Mouse (Mus musculus) intestine, embryonic 16.5 days (tissue): ENCODE measurements around the gene Ctcf. TPM values are rescaled to one million over a fixed set of nuclear protein-coding genes. Genes with fewer than 3 reads are reported as not detected.
"Not testable (repeated sequence)": the region's sequence is repeated elsewhere in the genome, so short reads cannot be mapped to it uniquely, and the experiment has no call there.

Experiments used
- ATAC-seq: fragments of 200-750 bp; cut with Nextera tagmentation; 2 replicates; pipeline ENCODE4 v1.8.0; 2017; ENCODE audit warnings: moderate TSS enrichment, moderate library complexity
- H3K27ac ChIP-seq: fragments of 300-500 bp; sonication (generic); 2 replicates; pipeline ENCODE4 v1.5.1; 2014; ENCODE audit warnings: mild to moderate bottlenecking, low read length
- H3K27me3 ChIP-seq: fragments of 300-500 bp; sonication (generic); replicated peaks from 2 replicates; pipeline ENCODE4 v1.6.1; 2014; ENCODE audit warnings: low read length, control low read depth, mixed read lengths; ENCODE audit not compliant: control insufficient read depth, insufficient read depth
- H3K36me3 ChIP-seq: fragments of 300-500 bp; sonication (generic); 2 replicates; pipeline ENCODE4 v1.6.1; 2014; ENCODE audit warnings: low read length, control low read depth; ENCODE audit not compliant: control insufficient read depth, insufficient read depth
- H3K4me1 ChIP-seq: fragments of 300-500 bp; sonication (generic); 2 replicates; pipeline ENCODE4 v1.6.1; 2014; ENCODE audit warnings: low read length, control low read depth, mixed read lengths; ENCODE audit not compliant: control insufficient read depth, insufficient read depth
- H3K4me2 ChIP-seq: fragments of 300-500 bp; sonication (generic); 2 replicates; pipeline ENCODE4 v1.6.1; 2014; ENCODE audit warnings: low read depth, low read length, control low read depth
- H3K4me3 ChIP-seq: fragments of 300-500 bp; sonication (generic); 2 replicates; pipeline ENCODE4 v1.5.1; 2014; ENCODE audit warnings: mild to moderate bottlenecking, low read length
- H3K9ac ChIP-seq: fragments of 300-500 bp; sonication (generic); 2 replicates; pipeline ENCODE4 v1.6.1; 2014; ENCODE audit warnings: low read depth, low read length
- H3K9me3 ChIP-seq: fragments of 300-500 bp; sonication (generic); 2 replicates; pipeline ENCODE4 v1.6.1; 2016; ENCODE audit warnings: low read length, control low read depth; ENCODE audit not compliant: control insufficient read depth
- WGBS: fragments of 180-500 bp; shearing (Covaris S2); extraction: QIAGEN DNeasy Blood & Tissue Kit; methylation state at CpG from one replicate; pipeline ENCODE4 v1.1.7; 2014; 5-methylcytosine and 5-hydroxymethylcytosine counted together
- polyA plus RNA-seq: library from polyadenylated mRNA; unstranded; fragments of >200 nt; fragmentation: Nextera tagmentation; extraction: Ambion mirVana; gene quantifications from 2 replicates; pipeline ENCODE4 v1.2.1, GENCODE M21; 2015

The Ctcf gene
- polyA plus RNA-seq: 73.7 and 86.4 TPM in 2 replicates

- Histone ChIP-seq H3K27ac (peak within 1 kb of the TSS; percentile 100), H3K36me3 (no peaks in the 10 kb centered on the region), H3K9ac (peak within 1 kb of the TSS; percentile 96), H3K4me3 (peak within 1 kb of the TSS; percentile 83), H3K27me3 (no peaks in the 10 kb centered on the region), H3K4me2 (peak within 1 kb of the TSS; percentile 76), H3K4me1 (peaks cover 14% of the 10 kb centered on the region), H3K9me3 (no peaks in the 10 kb centered on the region)
- peak; percentile 95 for ATAC-seq
- WGBS: under 1% methylated on average over 92 of the region's 126 CpGs
Observed at GRCm38 (mm10) chr8:105636018-105636962, at the start of gene Ctcf. Gene Ctcf (plus strand): TSS chr8:105636568.

GRCm38 (mm10) chr8:105592431-105592830 lies 43.9 kb upstream of the Ctcf start:
- ATAC-seq: no peak
- Histone ChIP-seq H3K9me3 (no peaks in the 10 kb centered on the region), H3K4me2 (no peak overlapping the region), H3K4me3 (no peak overlapping the region), H3K9ac (no peak overlapping the region), H3K36me3 (no peaks in the 10 kb centered on the region), H3K27me3 (no peaks in the 10 kb centered on the region), H3K27ac (no peak overlapping the region), H3K4me1 (peaks cover 26% of the 10 kb centered on the region)
- WGBS: 70% methylated on average over 2 of the region's 2 CpGs

- H3K4me3 ChIP-seq: peak overlapping the region; percentile 28
- no peaks in the 10 kb centered on the region for H3K27me3 ChIP-seq
- peak overlapping the region; percentile 44 for H3K4me2 ChIP-seq
- H3K9ac ChIP-seq: peak overlapping the region; percentile 51
- no peaks in the 10 kb centered on the region for H3K36me3 ChIP-seq
- ATAC-seq: peak; percentile 59; the same call in 1 of the 2 replicates
- peaks cover 26% of the 10 kb centered on the region for H3K4me1 ChIP-seq
- peak overlapping the region; percentile 82 for H3K27ac ChIP-seq
- H3K9me3 ChIP-seq: no peaks in the 10 kb centered on the region
- 8% methylated on average over 15 of the region's 15 CpGs for WGBS
Observed at GRCm38 (mm10) chr8:105593859-105594258, 42.5 kb upstream of the Ctcf start.

GRCm38 (mm10) chr8:105594451-105595242 lies 41.7 kb upstream of the Ctcf start:
- H3K4me2 ChIP-seq: peak overlapping the region; percentile 25; the same call in 1 of the 2 replicates
- WGBS: 53% methylated on average over 18 of the region's 18 CpGs
- H3K36me3 ChIP-seq: no peaks in the 10 kb centered on the region
- peak overlapping the region; percentile 28 for H3K4me3 ChIP-seq
- H3K27me3 ChIP-seq: no peaks in the 10 kb centered on the region
- H3K4me1 ChIP-seq: peaks cover 26% of the 10 kb centered on the region
- peak; percentile 24 for ATAC-seq
- no peaks in the 10 kb centered on the region for H3K9me3 ChIP-seq
- H3K27ac ChIP-seq: peak overlapping the region; percentile 82
- H3K9ac ChIP-seq: peak overlapping the region; percentile 51; the same call in 1 of the 2 replicates

- Histone ChIP-seq H3K4me2 (peak overlapping the region; percentile 55), H3K9me3 (no peaks in the 10 kb centered on the region), H3K9ac (0 out of 2 replicates have a peak overlapping the region, but pooled peaks have one; percentile 16), H3K4me1 (peaks cover 26% of the 10 kb centered on the region), H3K27ac (no peak overlapping the region), H3K4me3 (peak overlapping the region; percentile 29), H3K27me3 (no peaks in the 10 kb centered on the region), H3K36me3 (no peaks in the 10 kb centered on the region)
- WGBS: 10% methylated on average over 14 of the region's 14 CpGs
- ATAC-seq: peak; percentile 82
Observed at GRCm38 (mm10) chr8:105596362-105597034, 39.9 kb upstream of the Ctcf start.

- H3K9ac ChIP-seq: no peak overlapping the region
- no peak for ATAC-seq
- WGBS: 71% methylated on average over 6 of the region's 6 CpGs
- no peaks in the 10 kb centered on the region for H3K36me3 ChIP-seq
- H3K4me1 ChIP-seq: peaks cover 26% of the 10 kb centered on the region
- no peaks in the 10 kb centered on the region for H3K9me3 ChIP-seq
- H3K27me3 ChIP-seq: no peaks in the 10 kb centered on the region
- H3K4me2 ChIP-seq: no peak overlapping the region
- H3K27ac ChIP-seq: no peak overlapping the region
- no peak overlapping the region for H3K4me3 ChIP-seq
Observed at GRCm38 (mm10) chr8:105598777-105599176, 37.6 kb upstream of the Ctcf start.

- H3K36me3 ChIP-seq: no peaks in the 10 kb centered on the region
- 73% methylated on average over 5 of the region's 5 CpGs for WGBS
- no peak overlapping the region for H3K9ac ChIP-seq
- H3K4me3 ChIP-seq: no peak overlapping the region
- no peaks in the 10 kb centered on the region for H3K27me3 ChIP-seq
- no peak overlapping the region for H3K27ac ChIP-seq
- ATAC-seq: no peak
- peaks cover 16% of the 10 kb centered on the region for H3K4me1 ChIP-seq
- no peaks in the 10 kb centered on the region for H3K9me3 ChIP-seq
- no peak overlapping the region for H3K4me2 ChIP-seq
Observed at GRCm38 (mm10) chr8:105601301-105601700, 35.1 kb upstream of the Ctcf start.

- H3K4me3 ChIP-seq, H3K9ac ChIP-seq, H3K9me3 ChIP-seq, ATAC-seq, H3K27ac ChIP-seq, H3K4me2 ChIP-seq, H3K36me3 ChIP-seq, H3K27me3 ChIP-seq: not testable (repeated sequence)
- H3K4me1 ChIP-seq: peaks cover 19% of the 10 kb centered on the region
- 81% methylated on average over 3 of the region's 3 CpGs for WGBS
Observed at GRCm38 (mm10) chr8:105602540-105602939, 33.8 kb upstream of the Ctcf start.
